Mouse (Mus musculus) heart, adult 2 months (tissue): Measurements from ENCODE around the gene Ccdc146.

Experiments
- CTCF ChIP-seq: fragments of 200-600 bp; IDR thresholded peaks from 2 replicates; pipeline ENCODE4 v1.8.1; 2022; ENCODE audit warnings: antibody characterized with exemption, mild to moderate bottlenecking, moderate library complexity
- EP300 ChIP-seq: fragments of 200-500 bp; IDR thresholded peaks from 2 replicates; pipeline ENCODE4 v1.6.1; 2011; ENCODE audit warnings: low read depth, low read length, control low read depth; ENCODE audit not compliant: insufficient read depth
- POLR2A ChIP-seq: fragments of 200-500 bp; IDR thresholded peaks from 2 replicates; pipeline ENCODE4 v1.6.1; 2011; ENCODE audit warnings: mild to moderate bottlenecking, low read depth, low read length, control low read depth; ENCODE audit not compliant: insufficient read depth

DNA sequence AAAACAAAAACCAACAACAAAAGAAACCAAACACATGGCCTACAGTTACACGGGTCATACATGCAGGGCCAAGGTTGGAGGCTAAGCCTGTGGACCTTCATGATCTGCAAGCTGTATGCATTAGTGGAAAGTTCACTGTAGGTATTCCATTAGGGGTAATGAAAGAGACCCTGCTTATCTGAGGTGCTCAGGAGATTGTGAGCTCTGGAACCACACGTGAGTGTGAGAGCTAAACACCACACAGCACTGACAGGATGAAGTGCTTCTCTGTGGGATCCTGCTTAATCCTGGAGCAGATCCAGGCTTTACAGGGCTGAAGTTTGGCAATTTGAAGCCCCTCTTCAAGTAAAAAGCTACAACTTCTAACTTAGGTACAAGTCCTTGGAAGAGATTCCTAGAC, 104.3 kb downstream of the Ccdc146 start:
- TF ChIP-seq POLR2A (no peak), CTCF (no peak), EP300 (no peak)
